Mouse (Mus musculus): Measurements from ENCODE around the gene Cdc40.

DNA sequence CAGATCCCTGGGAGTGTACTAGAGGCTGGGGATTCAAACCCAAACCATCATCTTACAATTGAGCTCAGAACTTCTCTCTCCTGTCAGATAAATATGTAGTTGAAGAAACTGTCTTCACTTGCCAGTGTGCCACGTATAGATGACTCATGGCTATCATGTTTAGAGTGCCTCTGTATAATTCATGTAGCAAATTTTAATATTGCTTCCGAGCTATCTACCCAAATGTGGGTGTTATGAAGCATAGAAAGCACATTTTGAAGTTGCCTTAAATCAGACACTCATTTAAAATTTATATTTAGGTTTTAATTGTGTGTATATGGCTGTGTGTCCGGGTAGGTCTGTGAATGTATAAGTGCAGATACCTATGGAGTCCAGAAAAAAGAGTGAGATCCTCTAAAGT lies 91.0 kb downstream of the Cdc40 start:
- no peak for TF ChIP-seq GATA1 (IDR thresholded peaks at IDR 0.05; ENCODE audit: borderline replicate concordance, low read length)
- TF ChIP-seq FLI1 (IDR thresholded peaks at IDR 0.05; ENCODE audit: low read length) = no peak

Data from megakaryocyte, embryonic 14.5 days (primary cell).